Mouse (Mus musculus) forebrain, embryonic 16.5 days (tissue): ENCODE data around the gene Ctnnd2. TPM values are rescaled to one million over a fixed set of nuclear protein-coding genes. Genes with fewer than 3 reads are reported as not detected.

Experiments
- ATAC-seq: fragments of 200-750 bp; cut with Nextera tagmentation; 2 replicates; pipeline ENCODE4 v1.8.0; 2017; ENCODE audit warnings: mild to moderate bottlenecking, moderate library complexity
- H3K27ac ChIP-seq: fragments of 300-500 bp; sonication (generic); 2 replicates; pipeline ENCODE4 v1.5.1; 2014; ENCODE audit warnings: low read length, control low read depth
- H3K27me3 ChIP-seq: fragments of 300-500 bp; sonication (generic); replicated peaks from 2 replicates; pipeline ENCODE4 v1.6.1; 2014; ENCODE audit warnings: low read length; ENCODE audit not compliant: control insufficient read depth, insufficient read depth
- H3K36me3 ChIP-seq: fragments of 300-500 bp; sonication (generic); 2 replicates; pipeline ENCODE4 v1.6.1; 2014; ENCODE audit not compliant: control insufficient read depth, insufficient read depth
- H3K4me1 ChIP-seq: fragments of 300-500 bp; sonication (generic); replicated peaks from 2 replicates; pipeline ENCODE4 v1.6.1; 2014; ENCODE audit warnings: low read length; ENCODE audit not compliant: control insufficient read depth, insufficient read depth
- H3K4me2 ChIP-seq: fragments of 300-500 bp; sonication (generic); 2 replicates; pipeline ENCODE4 v1.6.1; 2014; ENCODE audit warnings: mild to moderate bottlenecking, low read length, control low read depth
- H3K4me3 ChIP-seq: fragments of 300-500 bp; sonication (generic); replicated peaks from 2 replicates; pipeline ENCODE4 v1.5.1; 2014; ENCODE audit warnings: mild to moderate bottlenecking, low read length, control low read depth
- H3K9ac ChIP-seq: fragments of 300-500 bp; sonication (generic); replicated peaks from 2 replicates; pipeline ENCODE4 v1.6.1; 2014; ENCODE audit warnings: low read depth, low read length, control low read depth
- H3K9me3 ChIP-seq: fragments of 300-500 bp; sonication (generic); 2 replicates; pipeline ENCODE4 v1.6.1; 2016; ENCODE audit warnings: low read length; ENCODE audit not compliant: control insufficient read depth
- WGBS: fragments of 180-500 bp; shearing (Covaris S2); extraction: QIAGEN DNeasy Blood & Tissue Kit; methylation state at CpG from one replicate; pipeline ENCODE4 v1.1.7; 2014; 5-methylcytosine and 5-hydroxymethylcytosine counted together
- polyA plus RNA-seq: library from polyadenylated mRNA; unstranded; fragments of >200 nt; fragmentation: Nextera tagmentation; extraction: Ambion mirVana; gene quantifications from 2 replicates; pipeline ENCODE4 v1.2.1, GENCODE M21; 2015

Ctnnd2 gene
- polyA plus RNA-seq, 1 experiment from 2014 or later: 82.7 TPM

DNA sequence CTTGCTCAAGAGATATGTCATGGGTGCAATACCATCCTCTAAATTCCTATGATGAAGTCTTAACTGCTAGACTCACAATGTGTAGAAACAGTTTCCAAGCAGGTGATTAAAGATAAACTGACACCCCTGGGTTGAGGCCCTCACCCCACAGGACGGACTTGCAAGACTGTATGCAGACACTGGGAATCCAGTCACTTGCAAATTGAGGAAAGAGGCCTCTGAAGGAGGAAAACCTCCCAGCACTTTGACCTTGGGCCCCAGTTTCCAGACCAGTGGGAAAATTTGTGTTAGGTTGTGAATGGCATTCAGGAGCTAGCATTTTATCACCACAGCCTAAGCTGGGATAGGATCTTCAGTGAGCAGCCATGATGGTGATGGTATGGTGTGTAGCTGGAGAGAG, 521.9 kb downstream of the Ctnnd2 start:
- H3K9ac ChIP-seq: no peak overlapping the region
- H3K9me3 ChIP-seq: no peaks in the 10 kb centered on the region
- peak overlapping the region; percentile 32; the same call in 1 of the 2 replicates for H3K27ac ChIP-seq
- peaks cover 4% of the 10 kb centered on the region for H3K4me1 ChIP-seq
- H3K36me3 ChIP-seq: no peaks in the 10 kb centered on the region
- ATAC-seq: no peak
- WGBS: 56% methylated on average over 1 of the region's 1 CpGs
- no peak overlapping the region for H3K4me2 ChIP-seq
- H3K27me3 ChIP-seq: no peaks in the 10 kb centered on the region
- H3K4me3 ChIP-seq: no peak overlapping the region

DNA sequence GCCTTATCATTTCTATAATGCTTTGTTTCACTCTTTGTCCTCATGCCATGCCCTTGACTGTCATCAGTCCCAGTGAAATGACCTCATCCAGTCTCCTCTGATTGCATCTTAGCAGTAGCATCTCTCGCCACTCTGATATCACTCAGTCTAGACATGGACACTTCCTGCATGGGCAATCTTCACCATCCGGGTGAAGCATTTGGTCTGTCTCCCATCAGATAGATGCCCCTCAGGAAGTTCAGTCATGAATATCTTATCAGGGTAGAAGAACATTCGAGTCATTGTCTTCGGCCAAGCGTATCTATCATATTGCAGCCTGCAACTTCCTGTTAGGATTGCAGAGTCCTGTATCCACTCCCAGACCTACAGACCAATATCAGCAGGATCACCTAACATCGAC, 523.5 kb downstream of the Ctnnd2 start:
- H3K27me3 ChIP-seq: no peaks in the 10 kb centered on the region
- ATAC-seq: no peak
- no peaks in the 10 kb centered on the region for H3K9me3 ChIP-seq
- H3K27ac ChIP-seq: no peak overlapping the region
- no peak overlapping the region for H3K9ac ChIP-seq
- H3K4me3 ChIP-seq: no peak overlapping the region
- WGBS: 95% methylated on average over 6 of the region's 6 CpGs
- no peak overlapping the region for H3K4me2 ChIP-seq
- H3K36me3 ChIP-seq: no peaks in the 10 kb centered on the region
- H3K4me1 ChIP-seq: peaks cover 4% of the 10 kb centered on the region

DNA sequence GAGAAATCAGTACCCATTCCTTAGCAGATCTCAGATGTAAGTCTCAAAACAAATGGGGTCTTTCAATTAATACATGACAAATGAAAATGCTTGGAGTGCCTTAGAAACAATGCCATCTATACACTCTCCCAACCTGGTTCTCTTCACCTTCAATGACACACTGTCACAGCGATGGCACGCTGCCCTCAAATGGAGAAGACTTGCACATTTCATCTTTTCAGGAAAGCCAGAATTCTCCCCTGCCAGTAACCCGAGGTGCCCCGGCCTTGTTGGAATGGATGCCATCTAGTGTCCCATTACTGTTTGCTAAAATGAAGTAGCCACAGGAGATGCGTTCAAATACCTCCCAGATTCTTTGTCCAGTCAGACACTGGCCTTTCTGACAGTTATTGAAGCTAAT, 525.0 kb downstream of the Ctnnd2 start:
- WGBS: 45% methylated on average over 5 of the region's 5 CpGs
- no peak overlapping the region for H3K4me2 ChIP-seq
- no peaks in the 10 kb centered on the region for H3K36me3 ChIP-seq
- H3K4me1 ChIP-seq: peaks cover 4% of the 10 kb centered on the region
- no peak overlapping the region for H3K9ac ChIP-seq
- no peak overlapping the region for H3K27ac ChIP-seq
- no peak overlapping the region for H3K4me3 ChIP-seq
- H3K9me3 ChIP-seq: no peaks in the 10 kb centered on the region
- ATAC-seq: no peak
- H3K27me3 ChIP-seq: no peaks in the 10 kb centered on the region

DNA sequence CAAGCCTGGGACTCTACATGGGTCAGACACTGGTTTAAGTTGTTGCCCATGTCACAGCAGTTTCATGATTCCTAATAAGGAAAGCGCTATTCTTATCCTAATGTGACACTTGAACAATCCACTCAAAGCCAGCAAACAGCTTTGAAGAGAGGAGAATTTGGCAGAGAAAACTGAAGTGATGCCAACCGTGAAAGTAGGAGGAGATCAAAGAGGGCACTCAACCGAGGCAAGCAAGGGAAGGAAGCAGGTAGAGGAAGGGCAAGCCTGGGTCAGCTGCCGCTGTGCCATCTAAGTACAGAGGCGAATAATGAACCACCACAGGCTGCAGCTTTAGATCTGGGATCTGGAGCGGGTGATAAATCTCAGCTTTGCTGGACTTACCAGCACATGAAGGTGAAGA, 528.4 kb downstream of the Ctnnd2 start:
- 0 out of 2 replicates have a peak, but pooled peaks cover 2% of the 10 kb centered on the region for H3K36me3 ChIP-seq
- no peaks in the 10 kb centered on the region for H3K27me3 ChIP-seq
- H3K4me2 ChIP-seq: no peak overlapping the region
- no peak overlapping the region for H3K4me3 ChIP-seq
- no peak for ATAC-seq
- H3K4me1 ChIP-seq: no peaks in the 10 kb centered on the region; the same call in 1 of the 2 replicates
- H3K9ac ChIP-seq: no peak overlapping the region
- no peak overlapping the region for H3K27ac ChIP-seq
- no peaks in the 10 kb centered on the region for H3K9me3 ChIP-seq
- WGBS: 49% methylated on average over 6 of the region's 6 CpGs

DNA sequence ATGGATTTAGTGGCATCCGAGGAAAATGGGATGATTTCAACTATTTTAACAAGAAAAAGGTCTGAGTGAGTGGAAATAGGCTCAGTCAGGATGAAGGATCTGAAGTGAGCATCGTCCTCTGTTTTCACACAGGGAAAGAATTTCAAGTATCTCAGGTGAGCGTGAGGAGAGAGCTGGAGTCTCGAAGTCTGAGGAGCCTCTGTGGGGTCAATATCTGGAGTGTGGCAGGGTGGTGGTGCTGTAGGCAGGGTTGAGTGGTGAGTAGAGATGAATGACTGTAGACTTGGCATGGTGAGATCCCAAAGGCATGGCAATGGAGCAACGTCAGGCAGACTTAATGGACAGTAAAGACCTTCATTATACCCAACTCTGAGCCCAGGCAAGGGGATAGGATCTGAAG, 529.2 kb downstream of the Ctnnd2 start:
- ATAC-seq: no peak
- 94% methylated on average over 5 of the region's 5 CpGs for WGBS

DNA sequence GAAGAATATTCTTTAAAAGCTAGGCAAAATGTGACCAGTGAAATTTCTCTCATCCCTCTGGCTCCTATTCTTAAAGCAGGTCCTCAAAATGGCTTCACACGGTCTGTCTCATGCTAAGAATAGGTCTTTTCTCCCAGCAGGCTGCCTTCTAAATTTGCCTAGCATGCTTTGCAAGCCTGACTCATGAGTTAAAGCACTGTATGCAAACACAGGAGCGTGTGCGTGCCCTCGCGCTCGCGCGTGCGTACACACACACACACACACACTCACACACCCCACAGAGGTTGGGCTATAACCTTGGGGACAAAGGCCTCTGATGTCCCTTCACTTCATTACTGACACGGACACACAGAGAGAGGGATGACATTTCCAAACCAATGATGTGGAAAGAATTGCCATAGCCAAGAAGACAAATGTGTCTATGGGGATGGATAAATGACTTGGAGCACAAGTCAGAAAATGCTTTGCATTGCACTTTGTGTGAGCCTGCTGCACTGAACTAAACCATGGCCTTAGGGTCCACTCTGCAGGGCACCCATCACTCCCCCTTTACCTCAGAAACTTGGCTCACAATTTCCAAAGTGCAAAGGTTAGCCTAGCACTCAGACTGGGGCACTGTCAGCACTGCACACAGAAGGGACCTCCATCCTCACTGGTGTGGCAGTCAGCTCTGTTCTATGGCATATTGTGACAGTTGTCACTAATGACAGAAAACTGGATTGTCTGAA, 536.8 kb downstream of the Ctnnd2 start:
- no peak overlapping the region for H3K9ac ChIP-seq
- H3K27ac ChIP-seq: no peak overlapping the region
- H3K9me3 ChIP-seq: no peaks in the 10 kb centered on the region
- no peaks in the 10 kb centered on the region for H3K36me3 ChIP-seq
- ATAC-seq: no peak
- H3K4me1 ChIP-seq: peaks cover 6% of the 10 kb centered on the region; the same call in 1 of the 2 replicates
- WGBS: 85% methylated on average over 10 of the region's 10 CpGs
- no peak overlapping the region for H3K4me3 ChIP-seq
- no peak overlapping the region for H3K4me2 ChIP-seq
- H3K27me3 ChIP-seq: no peaks in the 10 kb centered on the region

More for the DNA sequence above, 529.2 kb downstream of the Ctnnd2 start:
- Histone ChIP-seq H3K4me1 (peaks cover 3% of the 10 kb centered on the region), H3K9ac (no peak overlapping the region), H3K9me3 (no peaks in the 10 kb centered on the region), H3K4me2 (no peak overlapping the region), H3K27me3 (no peaks in the 10 kb centered on the region), H3K27ac (no peak overlapping the region), H3K36me3 (0 out of 2 replicates have a peak, but pooled peaks cover 2% of the 10 kb centered on the region), H3K4me3 (no peak overlapping the region)

DNA sequence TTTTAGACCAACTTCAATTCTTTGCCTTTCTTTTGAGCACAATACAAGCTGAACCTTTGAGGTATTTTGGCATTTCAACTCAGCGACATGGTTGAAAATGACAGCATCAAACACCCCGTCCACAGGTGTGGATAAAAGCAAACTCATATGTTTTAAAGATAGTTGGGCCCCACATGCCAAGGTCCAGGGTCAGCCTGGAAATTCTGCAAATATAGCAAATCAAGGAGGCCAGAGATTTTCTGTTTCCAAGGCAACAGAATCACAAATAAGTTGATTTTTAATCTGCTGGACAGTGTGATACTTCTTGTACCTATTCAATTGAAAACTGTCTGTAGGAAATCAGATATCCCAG, 537.3 kb downstream of the Ctnnd2 start:
- H3K9ac ChIP-seq: no peak overlapping the region
- no peaks in the 10 kb centered on the region for H3K9me3 ChIP-seq
- ATAC-seq: no peak
- no peaks in the 10 kb centered on the region for H3K27me3 ChIP-seq
- WGBS: 85% methylated on average over 2 of the region's 2 CpGs
- no peaks in the 10 kb centered on the region for H3K36me3 ChIP-seq
- H3K4me1 ChIP-seq: peaks cover 6% of the 10 kb centered on the region; the same call in 1 of the 2 replicates
- no peak overlapping the region for H3K4me2 ChIP-seq
- H3K27ac ChIP-seq: no peak overlapping the region
- no peak overlapping the region for H3K4me3 ChIP-seq

DNA sequence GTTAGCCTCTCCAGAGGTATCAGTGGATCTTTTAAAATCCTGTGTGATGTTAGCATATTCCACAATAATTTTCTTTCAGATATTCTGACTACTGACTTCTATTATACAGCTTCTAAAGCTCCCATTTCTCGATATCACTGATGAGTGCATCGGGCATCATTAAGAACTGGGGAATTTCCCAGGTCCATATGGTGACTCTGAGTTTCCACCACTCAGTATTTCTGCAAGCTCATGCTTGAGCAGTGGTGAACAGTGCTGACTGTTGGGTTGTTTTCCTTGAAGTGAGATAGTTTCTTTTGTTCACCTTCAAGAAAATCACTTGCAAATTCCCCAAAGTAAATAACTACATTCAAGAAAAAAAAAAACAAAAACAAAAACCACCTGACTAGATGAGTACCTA, 542.4 kb downstream of the Ctnnd2 start:
- Histone ChIP-seq H3K9me3 (no peaks in the 10 kb centered on the region), H3K36me3 (no peaks in the 10 kb centered on the region), H3K4me2 (no peak overlapping the region), H3K9ac (no peak overlapping the region), H3K27ac (no peak overlapping the region), H3K4me3 (no peak overlapping the region), H3K27me3 (no peaks in the 10 kb centered on the region), H3K4me1 (peaks cover 2% of the 10 kb centered on the region; the same call in 1 of the 2 replicates)
- 90% methylated on average over 2 of the region's 2 CpGs for WGBS
- no peak for ATAC-seq

DNA sequence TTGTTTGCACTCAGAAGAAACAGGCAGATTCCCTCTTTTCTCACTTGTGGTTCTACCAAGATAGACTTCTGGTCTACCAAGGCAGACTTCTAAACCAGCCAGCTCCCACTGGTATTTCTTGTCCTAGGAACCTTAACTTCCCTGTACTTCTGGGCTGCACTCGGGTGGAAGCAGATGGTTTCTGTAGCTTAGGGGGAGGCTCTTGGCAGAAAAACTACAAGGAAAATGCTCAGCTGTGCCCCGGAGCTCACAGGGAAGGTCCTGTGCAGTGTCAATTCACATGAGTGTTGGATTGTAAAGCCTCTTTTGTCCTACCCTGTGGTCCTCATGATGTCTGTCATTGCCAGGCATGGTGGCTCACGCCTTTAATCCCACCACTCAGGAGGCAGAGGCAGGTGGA, 546.4 kb downstream of the Ctnnd2 start:
- WGBS: 68% methylated on average over 3 of the region's 3 CpGs
- Histone ChIP-seq H3K27ac (no peak overlapping the region), H3K4me3 (no peak overlapping the region), H3K9ac (no peak overlapping the region), H3K4me2 (no peak overlapping the region), H3K4me1 (peaks cover 2% of the 10 kb centered on the region; the same call in 1 of the 2 replicates), H3K9me3 (no peaks in the 10 kb centered on the region), H3K27me3 (no peaks in the 10 kb centered on the region), H3K36me3 (no peaks in the 10 kb centered on the region)
- ATAC-seq: peak; percentile 21; the same call in 1 of the 2 replicates
